Mouse (Mus musculus): Measurements from ENCODE around the gene Maip1.

Maip1 gene

DNA sequence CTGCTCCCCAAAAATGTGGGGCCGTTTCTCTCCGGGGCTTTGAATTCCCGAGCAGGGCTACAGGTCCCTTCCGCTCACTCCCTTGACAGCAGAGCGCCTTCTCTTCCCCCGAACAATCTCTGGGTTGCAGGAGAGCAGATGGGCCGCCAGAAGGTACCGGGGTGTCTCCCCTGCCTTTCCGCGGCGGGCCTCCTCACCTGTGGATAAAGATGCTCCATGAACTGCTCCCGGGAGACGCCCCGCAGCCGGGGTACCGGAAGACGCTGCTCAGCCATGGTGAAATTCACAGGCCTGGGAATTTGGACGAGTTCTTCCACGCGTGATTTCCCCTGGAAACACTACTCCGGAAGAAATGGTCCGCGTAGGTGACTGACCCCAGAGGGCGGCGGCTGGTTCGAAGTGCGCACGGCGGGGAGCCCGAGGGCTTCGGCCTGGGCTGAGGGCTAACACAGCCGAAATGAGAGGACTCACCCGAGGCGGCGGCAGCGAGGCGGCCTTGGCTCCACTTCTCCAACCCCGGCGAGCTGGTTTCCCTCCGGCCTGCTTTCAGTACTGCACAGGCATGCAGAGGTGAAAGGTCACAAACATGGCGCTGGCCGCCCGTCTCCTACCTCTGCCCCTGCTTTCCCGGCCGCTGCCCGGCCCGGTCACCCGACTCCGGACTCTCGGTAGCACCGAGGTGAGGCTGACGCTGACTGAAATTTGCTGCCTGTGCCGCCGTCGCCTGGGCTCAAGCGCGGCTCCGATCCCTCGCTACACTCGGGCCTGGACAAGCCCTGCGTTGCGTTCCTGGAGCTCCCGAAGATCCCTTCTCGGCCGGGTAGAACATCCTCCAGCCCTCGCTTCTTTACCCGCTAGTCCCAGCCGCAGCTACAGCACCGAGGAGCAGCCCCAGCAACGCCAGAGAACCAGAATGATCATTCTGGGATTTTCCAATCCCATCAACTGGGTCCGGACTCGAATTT, at the start of gene Maip1, which contains the start of gene Tyw5:
TSS of gene Maip1 (plus strand) at position 142 of the 965 bp plus-strand sequence.
TSS of gene Tyw5 (minus strand) at position 915 of the 965 bp plus-strand sequence.
- peak; percentile 76 for DNase-seq (ENCODE audit: low spot score)

DNA sequence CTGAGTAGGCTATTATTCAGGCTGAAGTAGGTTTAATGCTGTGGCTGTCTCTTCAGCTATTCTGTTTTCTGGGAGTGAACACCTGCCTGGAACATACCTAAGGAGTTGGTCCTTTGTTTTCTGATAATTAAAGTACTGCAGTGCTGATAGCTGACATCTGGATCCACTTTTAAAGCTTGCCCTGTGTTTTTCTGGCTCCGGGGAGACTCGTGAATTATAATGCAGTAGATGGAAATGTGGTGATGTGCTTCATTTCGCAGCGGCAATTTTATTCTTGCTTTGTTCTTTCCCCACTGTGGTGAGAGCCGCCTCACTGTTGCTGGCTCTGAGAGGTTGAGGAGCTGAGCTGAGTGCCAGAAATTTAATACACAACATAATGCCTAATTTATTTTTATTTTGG, 47.6 kb upstream of the Maip1 start:
- no peak for DNase-seq (ENCODE audit: low spot score)

DNA sequence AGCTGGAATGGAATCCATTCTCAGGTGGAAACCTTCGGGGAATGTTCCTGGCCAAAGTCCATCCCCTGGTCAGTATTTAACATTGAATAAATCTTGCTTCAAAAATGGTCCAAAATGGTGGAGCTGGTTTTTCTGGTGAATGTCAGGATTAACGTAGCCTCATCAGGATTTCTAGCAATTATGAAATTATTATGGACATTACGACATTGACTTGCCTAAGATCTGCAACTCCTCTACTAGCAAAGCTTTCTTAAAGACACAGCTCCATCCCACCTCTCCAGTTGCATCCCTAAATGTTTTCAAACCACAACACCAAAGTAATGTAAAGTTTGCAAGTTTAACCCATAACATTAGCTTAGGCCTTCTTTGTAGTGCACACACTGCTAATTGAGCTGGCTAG, 38.7 kb upstream of the Maip1 start:
- no peak for DNase-seq (ENCODE audit: low spot score)

DNA sequence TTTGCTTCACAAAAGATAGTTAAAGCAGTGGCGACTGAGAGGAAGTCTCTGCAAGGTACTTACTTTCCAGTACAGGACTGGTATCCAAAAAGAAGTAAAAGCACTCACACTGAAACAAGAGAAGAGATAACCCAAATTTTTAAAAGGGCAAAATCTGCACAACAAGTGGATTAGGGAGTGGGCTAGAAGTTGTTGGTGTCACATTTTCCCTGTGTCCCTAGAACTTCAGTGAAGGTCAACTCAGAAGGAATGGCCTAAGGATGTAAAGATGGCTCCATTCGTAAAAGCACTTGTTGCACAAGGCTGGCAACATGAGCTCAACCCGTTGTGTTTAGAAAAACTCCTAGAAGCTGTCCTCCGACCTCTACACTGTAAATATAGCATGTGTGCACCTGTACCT, 37.0 kb upstream of the Maip1 start:
- no peak for DNase-seq (ENCODE audit: low spot score)

DNA sequence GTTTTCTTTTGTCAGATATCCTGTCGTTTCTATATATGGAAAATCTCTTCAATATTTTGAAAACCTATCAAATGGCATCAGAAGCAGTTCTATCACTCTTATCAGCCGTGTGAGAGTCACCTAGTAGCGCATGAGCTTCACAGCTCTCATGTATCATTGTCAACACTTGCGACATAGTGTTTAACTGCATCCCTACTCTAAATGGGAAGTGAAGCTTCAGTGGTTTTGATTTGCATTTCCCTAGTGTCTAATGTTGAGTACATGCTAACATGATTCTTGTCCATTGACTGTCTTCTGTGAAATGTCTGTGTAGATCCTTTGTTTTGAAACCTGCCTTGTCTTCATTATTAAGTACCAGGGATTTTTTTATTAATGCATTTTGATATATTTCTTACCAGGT, 35.7 kb upstream of the Maip1 start:
- DNase-seq (ENCODE audit: low spot score) = no peak

DNA sequence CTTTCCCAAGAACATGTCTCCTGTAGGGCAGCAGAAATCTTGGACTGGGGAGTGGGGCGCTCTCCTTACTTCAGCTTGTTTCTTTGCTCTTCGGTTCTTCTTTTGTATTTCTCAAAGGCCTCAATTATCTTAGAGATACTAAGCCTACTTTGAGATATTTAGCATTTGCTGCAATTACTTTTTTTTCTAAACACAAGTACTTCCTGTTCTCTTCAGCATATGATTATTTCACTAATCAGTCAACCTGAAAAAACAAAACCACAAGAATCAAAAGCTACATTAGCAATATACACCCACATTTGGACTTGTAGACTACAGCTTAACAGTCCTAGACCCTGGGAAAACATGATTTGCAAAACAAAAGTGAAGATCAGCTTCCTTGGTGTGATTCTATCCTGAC, 30.9 kb upstream of the Maip1 start:
- DNase-seq (ENCODE audit: low spot score) = no peak

DNA sequence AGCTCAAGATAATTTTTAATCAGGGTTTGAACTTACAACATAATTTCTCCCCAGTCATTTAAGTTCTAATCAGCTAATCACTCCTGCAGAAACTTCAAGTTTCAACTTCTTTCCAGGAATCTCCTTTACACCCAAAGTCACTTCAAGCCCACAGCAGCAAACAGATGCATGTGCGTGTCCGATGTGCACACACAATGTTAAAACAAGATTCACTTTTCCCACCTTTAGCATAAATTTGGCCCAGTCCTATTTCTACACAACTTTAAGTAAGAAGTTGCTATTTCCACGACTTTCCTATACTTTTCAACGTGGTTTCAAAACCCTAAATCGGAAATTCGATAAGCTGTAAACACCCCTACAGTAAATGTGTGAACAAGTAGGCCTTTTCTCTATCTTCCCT, 29.3 kb upstream of the Maip1 start:
- DNase-seq (ENCODE audit: low spot score) = no peak

DNA sequence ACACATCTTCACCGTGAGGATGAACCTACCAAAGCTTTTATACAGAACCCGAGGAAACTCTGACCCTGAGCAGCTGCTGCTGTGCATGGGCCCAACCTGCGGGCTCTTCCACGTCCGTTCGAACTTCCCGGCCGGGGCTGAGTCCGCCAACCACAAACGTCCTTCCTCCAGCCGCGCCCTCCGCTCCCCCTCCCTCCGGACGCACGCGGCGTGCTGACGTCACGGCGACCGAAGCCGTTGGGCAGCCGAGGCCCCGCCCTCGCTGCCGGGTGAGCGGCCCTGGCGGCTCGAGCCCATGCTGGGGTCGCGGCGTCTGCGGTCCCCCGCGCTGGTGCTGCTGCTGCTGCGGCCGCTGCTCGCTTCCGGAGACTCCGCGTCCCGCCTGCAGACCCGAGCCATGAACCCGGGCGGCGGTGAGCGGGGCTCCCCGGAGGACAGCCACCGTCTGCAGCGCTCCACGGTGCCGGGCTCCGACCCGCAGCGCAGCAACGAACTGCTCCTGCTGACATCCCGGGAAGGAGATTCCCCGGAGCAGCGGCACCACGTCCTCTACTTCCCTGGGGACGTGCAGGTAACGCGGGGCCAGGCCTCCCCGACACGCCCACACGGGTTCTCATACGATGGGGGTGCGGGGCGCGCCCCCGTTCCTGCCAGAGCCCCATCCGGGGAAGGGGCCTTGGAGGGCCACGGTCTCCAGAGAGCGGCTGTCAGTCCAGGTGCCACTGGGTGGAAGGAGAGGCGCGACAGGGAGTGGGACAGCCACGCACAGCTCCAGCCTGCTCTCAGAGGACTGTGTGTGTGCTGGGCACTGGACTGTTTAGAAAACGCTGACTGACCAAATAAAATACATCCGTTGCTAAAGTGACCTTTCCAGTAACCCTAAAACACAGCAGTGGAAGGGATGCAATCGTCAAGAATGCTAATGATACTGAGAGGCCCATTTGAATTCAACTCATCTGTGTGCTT, 28.5 kb upstream of the Maip1 start, which contains the start of gene 1700066M21Rik:
TSS of gene 1700066M21Rik (plus strand) at position 245 of the 966 bp plus-strand sequence.
- peak; percentile 77 for DNase-seq (ENCODE audit: low spot score)

DNA sequence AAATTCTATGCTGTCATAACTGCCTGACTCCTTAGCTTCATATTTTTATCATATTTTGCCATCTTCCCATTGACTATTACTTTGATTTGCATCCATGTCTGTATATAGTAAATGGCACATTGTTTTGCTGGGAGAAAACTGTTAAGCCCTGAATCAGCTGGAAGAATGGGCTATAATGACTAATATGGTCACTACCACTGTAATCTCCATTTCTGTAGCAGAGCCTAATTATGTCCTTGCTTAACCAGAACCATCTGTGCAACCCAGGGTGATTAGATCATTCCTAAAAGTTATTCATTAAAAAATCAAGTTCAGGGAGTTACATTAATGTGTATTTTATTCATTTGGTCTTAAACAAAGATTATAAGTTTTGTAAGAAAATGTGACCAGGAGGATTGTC, 19.6 kb upstream of the Maip1 start:
- no peak for DNase-seq (ENCODE audit: low spot score)

DNA sequence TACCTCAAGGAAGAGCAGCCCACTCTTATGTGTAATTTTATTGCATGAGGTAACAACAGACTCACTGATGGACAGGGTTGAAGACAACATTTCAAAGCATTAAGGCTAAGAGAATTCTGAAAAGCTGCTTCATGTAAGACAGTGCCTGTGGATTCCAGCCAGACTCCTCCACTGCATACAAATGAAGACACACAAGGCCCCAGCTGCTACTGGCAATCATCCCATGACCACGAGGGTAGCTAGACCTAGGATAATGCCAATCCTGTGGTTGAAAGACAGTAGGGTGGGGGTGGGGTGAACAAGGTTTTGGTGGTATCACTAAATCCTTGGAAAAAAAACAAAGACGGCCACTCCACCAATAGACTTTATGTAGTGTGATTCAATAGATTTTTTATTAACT, 18.3 kb upstream of the Maip1 start:
- DNase-seq (ENCODE audit: low spot score) = no peak

DNA sequence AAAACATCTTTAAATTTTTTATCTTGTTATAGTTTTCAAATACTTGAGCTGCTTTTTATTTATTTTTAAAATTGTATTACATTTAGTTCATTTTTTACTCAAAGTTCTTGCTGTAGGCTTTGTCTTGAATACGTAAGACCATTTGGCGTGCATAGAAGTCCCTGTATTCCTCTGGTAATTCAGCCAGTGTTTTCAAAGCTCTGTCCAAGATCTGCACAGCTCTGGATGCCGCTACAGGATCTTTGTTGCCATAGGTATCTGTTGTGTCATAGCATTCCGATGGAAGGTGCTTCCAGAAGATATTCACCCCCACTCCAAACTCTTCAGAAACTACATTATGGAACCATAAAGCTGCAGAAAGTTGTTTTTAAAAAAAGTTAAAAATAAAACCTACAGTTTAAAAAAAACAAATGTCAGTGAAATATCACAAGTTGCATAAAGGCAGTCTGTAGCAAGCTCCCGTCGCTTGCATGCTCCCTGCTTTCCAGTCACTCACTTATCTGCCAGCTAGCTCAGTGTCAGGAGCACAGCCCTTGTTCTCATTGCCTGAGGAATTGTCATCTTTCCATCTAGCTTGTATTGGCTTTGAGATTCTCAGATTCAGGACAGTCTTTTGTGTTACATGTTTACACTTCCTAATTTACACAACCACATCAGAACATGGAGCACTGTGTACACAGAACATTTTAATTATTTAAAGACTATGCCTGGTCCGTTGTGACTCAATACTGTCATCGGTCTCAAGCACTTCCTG, 17.5 kb upstream of the Maip1 start:
- DNase-seq (ENCODE audit: low spot score) = no peak

DNA sequence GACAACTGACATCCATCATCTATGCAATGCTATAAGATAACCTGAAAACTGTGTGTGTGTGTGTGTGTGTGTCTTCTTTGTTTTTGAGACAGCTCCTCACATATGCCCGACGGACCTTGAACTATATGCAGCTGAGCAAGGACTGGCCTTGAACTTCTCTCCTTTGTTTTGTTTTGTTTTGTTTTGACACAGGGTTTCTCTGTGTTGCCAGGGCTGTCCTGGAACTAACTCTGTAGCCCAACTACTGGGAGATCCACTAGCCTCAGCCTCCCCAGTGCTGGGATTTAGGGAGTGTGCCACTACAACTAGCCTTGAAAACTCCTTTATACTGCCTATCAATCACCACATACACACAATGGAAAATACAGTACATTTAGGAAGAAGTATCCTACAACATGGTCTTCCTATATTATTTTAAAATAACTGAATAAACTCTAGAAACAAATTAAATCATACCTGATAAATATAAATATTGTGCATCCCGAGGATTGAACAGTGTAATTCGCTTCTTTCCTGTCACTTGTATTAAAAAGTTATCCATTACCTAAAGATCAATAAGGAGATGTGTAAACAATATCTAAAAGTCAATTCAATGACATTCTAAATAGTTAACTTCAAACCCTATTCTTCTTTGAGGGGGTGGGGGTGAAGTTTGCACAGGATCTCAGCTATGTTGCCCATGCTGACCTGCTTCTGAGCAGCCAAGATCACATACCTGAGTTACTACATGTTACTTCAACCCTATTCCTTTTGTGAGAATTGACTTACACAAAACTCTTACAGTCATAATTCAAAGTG, 14.9 kb upstream of the Maip1 start:
- DNase-seq (ENCODE audit: low spot score) = no peak

DNA sequence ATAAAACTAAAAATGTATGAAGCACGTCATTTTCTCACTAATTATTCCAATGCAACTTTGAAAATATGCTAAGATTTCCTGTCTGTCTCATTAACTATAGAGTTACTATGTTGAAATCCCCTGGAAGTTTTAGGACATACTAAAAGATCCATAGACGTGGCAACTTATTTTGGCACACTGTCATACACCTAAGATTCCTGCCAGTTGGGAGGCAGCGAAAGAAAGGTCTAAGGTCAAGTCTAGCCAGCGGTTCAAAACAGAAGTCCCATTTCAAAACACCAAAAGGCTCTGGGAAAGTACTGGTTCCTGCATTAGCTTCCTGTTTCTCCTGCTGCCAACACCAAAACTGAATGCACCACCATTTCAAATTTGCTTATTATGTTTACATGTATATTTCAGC, 13.7 kb upstream of the Maip1 start:
- DNase-seq (ENCODE audit: low spot score) = no peak

DNA sequence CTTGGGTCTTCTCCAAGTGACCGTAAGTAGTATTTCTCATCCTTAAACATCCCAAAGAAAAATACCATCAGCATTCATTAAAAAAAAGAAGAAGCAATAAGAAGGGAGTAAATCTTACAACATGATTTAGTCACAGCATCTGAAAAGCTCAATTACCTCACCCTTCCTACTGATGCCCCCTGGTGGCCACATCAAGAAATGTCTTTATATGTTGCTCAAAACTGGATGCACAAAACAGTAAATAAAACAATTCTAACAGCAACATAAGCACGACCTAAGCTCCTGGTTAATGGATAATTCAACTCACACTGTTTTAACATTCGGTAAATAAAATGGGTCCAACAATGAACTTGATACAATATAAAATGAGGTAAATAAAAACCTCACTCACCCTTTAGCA, 12.1 kb upstream of the Maip1 start:
- peak; percentile 43 for DNase-seq (ENCODE audit: low spot score)

DNA sequence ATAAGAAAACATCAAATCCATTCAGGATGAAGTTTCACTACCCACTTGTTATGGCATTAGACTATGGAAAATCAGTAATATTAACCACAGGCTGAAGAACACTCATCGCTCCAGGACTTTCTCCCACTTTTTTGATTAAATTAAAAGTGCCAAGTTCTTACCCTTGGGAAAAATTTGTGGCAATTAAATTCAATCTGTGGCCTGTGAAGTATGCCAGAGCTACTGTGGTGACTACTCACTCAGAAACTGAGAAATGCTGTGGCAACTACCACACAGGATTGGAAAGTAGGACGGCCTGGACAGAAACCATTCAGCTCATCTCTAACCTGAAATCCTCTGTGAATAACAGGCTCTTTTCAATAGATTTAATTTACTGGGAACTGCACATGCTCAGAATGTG, 5.8 kb upstream of the Maip1 start:
- DNase-seq (ENCODE audit: low spot score) = no peak

DNA sequence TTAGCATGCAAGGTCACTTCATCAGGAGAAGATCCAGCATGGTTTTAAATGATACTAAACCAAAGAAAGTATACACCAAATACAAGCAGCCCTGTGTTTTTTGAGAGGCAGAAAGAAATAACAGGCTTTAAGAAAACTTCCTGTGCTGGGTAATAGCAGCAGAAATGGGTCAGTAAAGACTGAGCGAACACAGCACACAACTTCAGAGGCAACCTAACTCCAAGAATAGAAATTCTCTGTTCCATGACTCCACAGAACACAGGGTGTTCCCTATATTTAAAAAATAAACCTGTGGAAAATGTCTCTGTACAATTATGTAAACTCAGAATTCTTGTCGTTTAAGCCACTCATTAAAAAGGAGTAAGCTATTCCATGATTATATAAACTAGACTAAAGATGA, 5.3 kb upstream of the Maip1 start:
- no peak for DNase-seq (ENCODE audit: low spot score)

DNA sequence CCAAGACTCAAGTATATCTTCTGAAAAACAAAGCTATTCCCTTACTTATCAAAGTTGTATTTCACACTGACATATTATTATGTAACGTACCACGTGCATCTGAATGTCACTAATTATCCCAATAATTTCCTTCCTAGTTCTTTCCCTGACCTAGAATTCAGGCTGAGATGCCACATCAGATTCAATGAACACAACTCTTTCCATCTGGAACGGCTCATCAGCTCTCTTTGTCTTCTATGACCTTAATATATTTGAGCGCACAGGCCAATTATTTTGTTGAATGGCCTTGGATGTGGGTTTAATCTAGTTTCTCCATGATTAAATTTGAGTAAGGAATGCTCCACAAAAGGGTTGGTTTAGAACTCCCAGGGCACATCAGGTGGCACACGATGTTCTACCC, 4.0 kb upstream of the Maip1 start:
- DNase-seq (ENCODE audit: low spot score) = no peak

DNA sequence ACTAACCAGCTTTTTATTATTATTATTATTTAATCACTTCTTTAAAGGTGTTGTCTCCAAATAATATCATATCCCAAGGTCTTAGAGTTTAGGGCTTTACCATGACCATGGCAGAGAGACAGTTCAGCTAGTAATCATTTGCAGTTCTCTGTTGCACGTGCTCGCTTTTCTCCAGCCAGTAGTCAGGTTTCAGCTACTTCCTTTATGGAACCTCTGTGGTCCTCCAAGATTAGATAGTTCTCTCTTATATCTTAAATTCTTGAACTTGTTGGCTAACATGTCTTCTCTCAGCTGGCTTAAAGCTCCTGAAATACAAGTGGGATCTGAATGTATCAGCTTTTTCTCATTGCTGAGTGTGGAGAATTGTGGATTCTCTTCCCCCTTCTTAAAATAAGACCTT, 2.9 kb downstream of the Maip1 start:
- DNase-seq (ENCODE audit: low spot score) = no peak

DNA sequence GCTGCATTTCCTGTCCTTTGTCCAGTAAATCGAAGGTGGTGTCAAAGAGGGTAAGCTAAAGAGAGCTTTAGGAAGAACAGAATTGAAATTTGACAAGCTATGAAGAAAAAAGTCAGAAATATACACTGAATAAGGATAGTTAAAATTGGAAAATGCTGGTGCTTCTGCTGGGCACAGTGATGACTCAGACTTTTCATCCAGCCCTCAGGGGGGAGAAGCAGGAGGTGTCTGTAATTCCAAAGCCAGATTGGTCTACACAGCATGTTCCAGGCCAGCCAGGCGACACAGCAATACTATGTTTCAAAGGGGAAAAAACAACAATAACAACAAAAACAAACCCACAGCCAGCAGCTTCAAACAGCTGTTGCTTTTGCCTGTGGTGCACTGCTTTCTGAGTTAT, 7.3 kb downstream of the Maip1 start:
- no peak for DNase-seq (ENCODE audit: low spot score)

DNA sequence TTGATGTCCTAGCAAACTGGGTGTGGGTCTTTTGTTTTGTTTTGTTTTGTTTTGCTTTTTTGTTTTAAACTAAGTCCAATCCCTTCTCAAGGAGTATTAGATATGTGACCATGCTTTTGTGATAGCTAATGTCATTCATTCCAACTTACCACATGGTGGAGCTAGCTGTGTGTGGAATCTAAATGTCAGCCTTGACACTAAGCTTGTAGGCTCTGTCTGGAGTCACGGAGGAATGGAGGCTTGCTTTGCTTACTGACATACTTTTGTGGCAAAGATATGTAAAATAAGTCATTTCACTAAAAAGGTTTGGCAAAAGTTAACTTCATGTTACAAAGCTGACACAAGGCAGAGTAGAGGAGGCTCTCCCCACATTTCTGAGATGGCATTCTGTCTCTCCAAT, 17.6 kb downstream of the Maip1 start:
- DNase-seq (ENCODE audit: low spot score) = no peak

All from T-cell, adult 2 months (primary cell).